Comparison of ENCODE assay signal across 8 mouse cellular contexts in genomic region chr10:87492661-87493551, GRCm38 (mm10). TPM values are rescaled to one million over a fixed set of nuclear protein-coding genes. Genes with fewer than 3 reads are reported as not detected.
DNase-seq lines count a peak whose midpoint lies in the region; ATAC-seq and TF ChIP-seq lines count a peak whose summit lies in the region.

No protein-coding gene starts in this region.

- peaks cover 14% of the 10 kb centered on the region; the same call in 1 of the 2 replicates for H3K27me3 ChIP-seq in forebrain, embryonic 11.5 days (ENCODE audit: control insufficient read depth, insufficient read depth, low read length)
- peaks cover 91% of the 10 kb centered on the region for H3K27me3 ChIP-seq in heart, postnatal 0 days (ENCODE audit: control insufficient read depth, insufficient read depth, low read length)
- H3K27me3 ChIP-seq in liver, embryonic 15.5 days, result peaks cover 87% of the 10 kb centered on the region

- TF ChIP-seq EP300 in heart, postnatal 0 days (IDR thresholded peaks at IDR 0.05; ENCODE audit: low read depth), result no peak

- H3K36me3 ChIP-seq in forebrain, embryonic 11.5 days (ENCODE audit: control insufficient read depth, insufficient read depth, low read length), result no peaks in the 10 kb centered on the region
- H3K36me3 ChIP-seq in heart, postnatal 0 days (replicated peaks; ENCODE audit: control insufficient read depth, insufficient read depth, low read length), result no peaks in the 10 kb centered on the region
- H3K36me3 ChIP-seq in liver, embryonic 15.5 days (replicated peaks), result no peaks in the 10 kb centered on the region

- H3K4me1 ChIP-seq in forebrain, embryonic 11.5 days (replicated peaks; ENCODE audit: control insufficient read depth, insufficient read depth, low read length), result peaks cover 21% of the 10 kb centered on the region
- peaks cover 7% of the 10 kb centered on the region; the same call in 1 of the 2 replicates for H3K4me1 ChIP-seq in heart, postnatal 0 days (ENCODE audit: control insufficient read depth, insufficient read depth)
- no peaks in the 10 kb centered on the region for H3K4me1 ChIP-seq in liver, embryonic 15.5 days (replicated peaks)

- peak; percentile 30 for DNase-seq in urinary bladder, postnatal 14 days (ENCODE audit: low spot score)
- DNase-seq in urinary bladder, postnatal 4 days (ENCODE audit: low spot score in 2 of 2), result no peak
- peak; percentile 82 for DNase-seq in forebrain, embryonic 11.5 days (ENCODE audit: low spot score)
- no peak for DNase-seq in heart, postnatal 0 days (ENCODE audit: low spot score)
- peak; percentile 73 to 84 for DNase-seq in kidney, postnatal 25 days
- peak; percentile 57 for DNase-seq in retina, postnatal 7 days (ENCODE audit: low read depth, low spot score)
- no peak for DNase-seq in spleen, postnatal 10 days (ENCODE audit: low spot score in 2 of 2)

- peak overlapping the region; percentile 84 for H3K4me2 ChIP-seq in forebrain, embryonic 11.5 days (ENCODE audit: low read depth, low read length, severe bottlenecking)
- H3K4me2 ChIP-seq in heart, postnatal 0 days (ENCODE audit: low read depth, low read length), result peak overlapping the region; percentile 81
- H3K4me2 ChIP-seq in liver, embryonic 15.5 days, result peak overlapping the region; percentile 63

- peaks cover 2% of the 10 kb centered on the region; the same call in 1 of the 2 replicates for H3K9me3 ChIP-seq in forebrain, embryonic 11.5 days (ENCODE audit: control insufficient read depth, low read length)
- H3K9me3 ChIP-seq in heart, postnatal 0 days (replicated peaks; ENCODE audit: control insufficient read depth, low read length), result no peaks in the 10 kb centered on the region
- H3K9me3 ChIP-seq in liver, embryonic 15.5 days (replicated peaks), result no peaks in the 10 kb centered on the region

- H3K4me3 ChIP-seq in forebrain, embryonic 11.5 days (ENCODE audit: low read depth, low read length), result peak overlapping the region; percentile 64
- H3K4me3 ChIP-seq in heart, postnatal 0 days (ENCODE audit: low read depth, low read length), result peak overlapping the region; percentile 51
- H3K4me3 ChIP-seq in liver, embryonic 15.5 days (replicated peaks), result peak overlapping the region; percentile 42

- ATAC-seq in forebrain, embryonic 11.5 days (replicated peaks; ENCODE audit: low FRiP score), result peak; percentile 6
- peak; percentile 51; the same call in 1 of the 2 replicates for ATAC-seq in heart, postnatal 0 days (ENCODE audit: insufficient read depth, low read depth)
- no peak for ATAC-seq in liver, embryonic 15.5 days (ENCODE audit: insufficient read depth)

- WGBS in forebrain, embryonic 11.5 days, result under 1% methylated on average over 69 of the region's 90 CpGs
- 0% methylated on average over 72 of the region's 90 CpGs for WGBS in heart, postnatal 0 days
- WGBS in liver, embryonic 15.5 days (ENCODE audit: insufficient replicate concordance), result 1% methylated on average over 90 of the region's 90 CpGs

- TF ChIP-seq CTCF in heart, postnatal 0 days (IDR thresholded peaks at IDR 0.05; ENCODE audit: low read depth), result no peak

- H3K9ac ChIP-seq in forebrain, embryonic 11.5 days (ENCODE audit: low read length), result peak overlapping the region; percentile 87
- no peak overlapping the region for H3K9ac ChIP-seq in heart, postnatal 0 days (replicated peaks; ENCODE audit: low read depth, low read length)
- H3K9ac ChIP-seq in liver, embryonic 15.5 days, result no peak overlapping the region

- peak overlapping the region; percentile 91 for H3K27ac ChIP-seq in forebrain, embryonic 11.5 days (ENCODE audit: low read depth, low read length)
- no peak overlapping the region for H3K27ac ChIP-seq in heart, postnatal 0 days (ENCODE audit: low read depth)
- no peak overlapping the region for H3K27ac ChIP-seq in liver, embryonic 15.5 days (replicated peaks)

RNA-seq across cellular contexts. Expression of gene Ascl1, which starts 0.6 kb away (rescaled TPM):
- 60.6 and 69.9 TPM in 2 replicates for polyA plus RNA-seq in forebrain, embryonic 11.5 days (2014; fragmentation: Nextera tagmentation; extraction: Ambion mirVana)
- total RNA-seq in heart, postnatal 0 days (2014; rRNA removed; ENCODE audit: low replicate concordance), result not detected in 2 replicates
- polyA plus RNA-seq in heart, postnatal 0 days (2015; fragmentation: Nextera tagmentation; extraction: Ambion mirVana), result not detected in 2 replicates
- 0.03 TPM in 1 of 2 replicates, not detected in the other for polyA plus RNA-seq in liver, embryonic 15.5 days (2015; fragmentation: Nextera tagmentation; extraction: Ambion mirVana)

RNA-seq across cellular contexts. Expression of gene Pah, which starts 28.7 kb away (rescaled TPM):
- polyA plus RNA-seq in forebrain, embryonic 11.5 days (2014; fragmentation: Nextera tagmentation; extraction: Ambion mirVana), result not detected in 2 replicates
- not detected in 2 replicates for total RNA-seq in heart, postnatal 0 days (2014; rRNA removed; ENCODE audit: low replicate concordance)
- not detected in 2 replicates for polyA plus RNA-seq in heart, postnatal 0 days (2015; fragmentation: Nextera tagmentation; extraction: Ambion mirVana)
- polyA plus RNA-seq in liver, embryonic 15.5 days (2015; fragmentation: Nextera tagmentation; extraction: Ambion mirVana), result 44.8 and 45.4 TPM in 2 replicates

Comparison
In these comparisons a context has a peak if more than half of its experiments do, and no peak if none do; other contexts are left out.
1. DNase-seq: peak in urinary bladder, postnatal 14 days (single experiment), forebrain, embryonic 11.5 days (single experiment), kidney, postnatal 25 days (2 of 2) and retina, postnatal 7 days (single experiment); none in urinary bladder, postnatal 4 days (0 of 2), heart, postnatal 0 days (single experiment) and spleen, postnatal 10 days (0 of 2).
2. RNA of gene Ascl1, which starts 0.6 kb away (polyA plus RNA-seq): 60.6 to 69.9 TPM in forebrain, embryonic 11.5 days; 0.03 TPM in liver, embryonic 15.5 days and not detected in heart, postnatal 0 days; every median in the first group is over 10 times any median in the second.
3. RNA of gene Pah, which starts 28.7 kb away (polyA plus RNA-seq): 44.8 to 45.4 TPM in liver, embryonic 15.5 days; not detected in forebrain, embryonic 11.5 days and not detected in heart, postnatal 0 days; every median in the first group is over 10 times any median in the second.
4. Peak in every context shown above with its lines, with median percentiles within 50 percentile points of each other: H3K4me2 ChIP-seq and H3K4me3 ChIP-seq.